Mouse (Mus musculus): Measurements from ENCODE around the gene Hbq1a. TPM values are rescaled to one million over a fixed set of nuclear protein-coding genes. Genes with fewer than 3 reads are reported as not detected.
A peak's percentile ranks its signal among the peaks of the same experiment; 100 is the strongest.
"Not testable (repeated sequence)": the region's sequence is repeated elsewhere in the genome, so short reads cannot be mapped to it uniquely, and the experiment has no call there.

Gene Hbq1a
- polyA plus RNA-seq, 2 experiments from 2014 or later: not detected

DNA sequence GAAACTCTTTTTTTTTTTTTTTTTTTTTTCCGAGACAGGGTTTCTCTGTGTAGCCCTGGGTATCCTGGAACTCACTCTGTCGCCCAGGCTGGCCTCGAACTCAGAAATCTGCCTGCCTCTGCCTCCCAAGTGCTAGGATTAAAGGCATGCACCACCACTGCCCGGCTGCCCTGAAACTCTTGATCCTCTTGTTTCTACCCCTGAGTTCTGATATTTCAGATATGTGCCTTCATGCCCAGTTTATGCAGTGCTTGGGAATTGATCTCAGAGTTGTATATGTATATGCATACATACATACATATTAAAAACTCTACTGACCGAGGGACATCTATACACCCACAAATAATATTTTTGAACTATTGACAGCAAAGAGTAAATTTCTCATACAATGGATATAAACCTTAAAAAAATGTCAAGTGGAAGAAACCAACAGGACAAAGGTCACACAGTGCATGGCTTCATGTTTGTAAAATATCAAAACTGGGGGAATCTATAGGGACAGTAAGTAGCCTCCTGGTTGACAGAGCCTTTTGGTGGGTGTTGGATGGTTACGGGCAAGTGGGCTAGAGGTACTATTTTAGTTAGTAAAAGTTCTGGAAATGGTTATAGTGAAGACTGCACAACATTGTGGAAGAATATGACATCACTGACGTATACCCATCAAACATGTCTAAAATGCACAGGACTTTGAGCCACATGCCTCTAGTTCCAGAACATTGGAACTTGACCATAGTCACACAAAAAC lies 14.7 kb upstream of the Hbq1a start:
- ATAC-seq: no peak

DNA sequence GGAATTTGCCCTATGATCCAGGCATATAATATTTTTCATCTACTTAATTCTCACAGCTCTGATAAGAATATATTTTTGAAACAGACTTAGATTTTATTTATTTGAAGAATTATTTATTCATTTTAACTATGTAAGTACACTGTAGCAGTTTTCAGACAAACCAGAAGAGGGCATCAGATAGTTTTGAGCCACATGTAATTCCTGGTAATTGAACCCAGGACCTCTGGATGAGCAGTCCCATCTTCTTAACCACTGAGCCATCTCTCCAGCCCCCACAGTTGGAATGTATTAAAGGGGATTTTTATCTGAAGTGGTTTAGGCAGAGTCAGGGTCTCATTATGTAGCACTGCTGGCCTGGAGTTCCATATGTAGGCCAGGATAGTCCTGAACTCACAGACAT lies 14.0 kb upstream of the Hbq1a start:
- ATAC-seq: not testable (repeated sequence)

DNA sequence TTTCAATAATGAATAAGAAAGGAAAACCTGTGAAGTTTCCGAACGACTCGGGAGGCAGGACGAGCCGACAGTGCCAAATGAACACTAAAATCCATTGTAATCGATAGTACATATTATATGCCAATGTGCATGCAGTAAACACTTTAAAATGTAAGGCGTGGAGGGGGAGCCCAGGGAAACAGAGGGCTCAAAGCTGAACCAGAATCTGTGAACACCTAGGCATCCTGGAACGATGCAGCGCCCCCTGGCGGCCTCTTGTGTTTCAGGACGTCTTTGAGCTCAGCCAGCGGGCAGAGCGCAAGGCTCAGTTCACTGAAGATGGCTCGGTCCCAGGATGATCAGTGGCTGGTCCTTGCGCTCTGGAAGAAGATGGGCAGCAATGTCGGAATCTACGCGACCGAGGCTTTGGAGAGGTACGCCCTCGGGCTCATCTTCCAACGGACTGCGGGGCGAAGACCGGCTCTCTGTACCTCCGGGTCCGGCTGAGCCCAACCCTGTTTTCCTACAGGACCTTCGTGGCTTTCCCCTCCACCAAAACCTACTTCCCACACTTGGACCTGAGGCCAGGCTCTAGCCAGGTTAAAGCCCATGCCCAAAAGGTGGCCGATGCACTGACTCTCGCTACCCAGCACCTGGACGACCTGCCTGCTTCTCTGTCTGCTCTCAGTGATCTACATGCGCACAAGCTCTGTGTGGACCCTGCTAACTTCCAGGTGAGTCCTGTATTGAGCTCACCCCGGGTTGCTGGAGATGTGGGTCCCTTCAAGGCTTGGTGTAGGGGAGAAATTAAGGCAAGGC lies 13.0 kb upstream of the Hbq1a start, which contains the start of gene Hbq1b:
Gene Hbq1b, plus strand, starts transcription at position 271 of the 798 bp plus-strand sequence.
- peak; percentile 70 for ATAC-seq

DNA sequence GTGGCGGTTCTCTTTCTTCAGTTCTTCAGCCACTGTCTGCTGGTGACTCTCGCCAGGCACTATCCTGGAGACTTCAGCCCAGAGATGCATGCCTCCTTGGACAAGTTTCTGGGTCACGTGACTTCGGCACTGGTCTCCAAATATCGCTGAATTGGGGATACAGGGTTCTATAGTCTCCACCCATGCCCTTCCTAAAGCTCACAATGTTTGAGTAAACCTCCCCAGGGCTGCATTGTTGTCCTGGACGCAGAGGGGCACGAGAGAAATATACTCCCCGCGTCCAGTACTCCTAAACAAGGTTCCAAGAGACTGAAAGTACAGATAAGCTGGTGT lies 12.4 kb upstream of the Hbq1a start:
- ATAC-seq: no peak

DNA sequence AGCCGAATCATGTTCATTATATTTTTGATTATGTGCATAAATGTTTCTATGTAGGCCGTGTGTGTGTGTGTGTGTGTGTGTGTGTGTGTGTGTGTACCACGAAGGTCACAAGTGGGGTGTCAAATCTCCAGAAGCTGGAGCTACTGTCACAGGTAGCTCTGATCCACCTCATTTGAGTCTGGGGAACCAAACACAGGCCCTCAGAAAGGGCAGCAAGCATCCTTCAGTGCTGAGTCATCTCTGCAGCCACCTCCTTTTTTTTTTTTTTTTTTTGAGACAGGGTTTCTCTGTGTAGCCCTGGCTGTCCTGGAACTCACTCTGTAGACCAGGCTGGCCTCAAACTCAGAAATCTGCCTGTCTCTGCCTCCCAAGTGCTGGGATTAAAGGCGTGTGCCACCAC lies 7.0 kb upstream of the Hbq1a start:
- not testable (repeated sequence) for ATAC-seq

DNA sequence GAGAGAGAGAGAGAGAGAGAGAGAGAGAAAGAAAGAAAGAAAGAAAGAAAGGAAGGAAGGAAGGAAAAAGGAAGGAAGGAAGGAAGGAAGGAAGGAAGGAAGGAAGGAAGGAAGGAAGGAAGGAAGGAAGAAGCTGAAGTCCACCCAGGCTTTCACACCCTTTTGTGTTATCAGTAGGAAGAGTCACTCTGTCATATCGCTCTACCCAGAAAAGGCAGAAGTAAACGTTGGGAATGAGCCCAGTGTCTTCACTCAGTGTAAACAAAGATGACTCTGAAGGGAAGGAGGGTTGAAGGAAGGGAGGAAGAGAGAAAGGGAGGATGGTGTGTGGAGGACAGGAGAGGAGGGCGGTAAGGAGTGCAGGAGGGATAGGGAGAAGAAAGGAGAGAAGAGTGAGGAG lies 6.4 kb upstream of the Hbq1a start:
- not testable (repeated sequence) for ATAC-seq

DNA sequence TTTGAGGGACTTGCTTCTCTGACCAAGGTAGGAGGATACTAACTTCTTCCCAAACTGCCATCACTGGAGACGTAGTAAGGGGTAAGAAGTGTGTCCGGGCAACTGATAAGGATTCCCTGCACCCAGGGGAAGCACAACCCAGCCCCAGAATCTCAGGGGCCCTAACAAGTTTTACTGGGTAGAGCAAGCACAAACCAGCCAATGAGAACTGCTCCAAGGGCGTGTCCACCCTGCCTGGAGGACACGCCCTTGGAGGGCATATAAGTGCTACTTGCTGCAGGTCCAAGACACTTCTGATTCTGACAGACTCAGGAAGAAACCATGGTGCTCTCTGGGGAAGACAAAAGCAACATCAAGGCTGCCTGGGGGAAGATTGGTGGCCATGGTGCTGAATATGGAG lies 3.7 kb upstream of the Hbq1a start, which contains the start of gene Hba-a2:
Gene Hba-a2, plus strand, starts transcription at position 287 of the 400 bp plus-strand sequence.
- ATAC-seq: not testable (repeated sequence)

DNA sequence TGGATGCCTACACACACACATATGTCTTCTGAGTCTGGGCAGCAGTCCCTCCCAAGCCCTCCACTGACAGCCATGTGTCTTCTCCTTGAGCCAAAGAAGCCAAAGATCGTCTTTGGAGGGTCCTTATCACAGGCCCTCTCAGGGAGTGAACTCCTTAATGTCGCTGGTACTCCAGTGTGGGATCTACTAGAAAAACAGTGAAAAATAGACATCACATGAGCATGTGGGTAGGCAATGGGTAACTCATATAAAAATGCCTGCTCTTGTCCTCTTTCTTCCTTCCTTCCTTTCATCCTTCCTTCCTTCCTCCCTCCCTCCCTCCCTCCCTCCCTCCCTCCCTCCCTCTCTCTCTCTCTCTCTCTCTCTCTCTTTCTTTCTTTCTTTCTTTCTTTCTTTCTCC lies 2.5 kb upstream of the Hbq1a start:
- not testable (repeated sequence) for ATAC-seq

DNA sequence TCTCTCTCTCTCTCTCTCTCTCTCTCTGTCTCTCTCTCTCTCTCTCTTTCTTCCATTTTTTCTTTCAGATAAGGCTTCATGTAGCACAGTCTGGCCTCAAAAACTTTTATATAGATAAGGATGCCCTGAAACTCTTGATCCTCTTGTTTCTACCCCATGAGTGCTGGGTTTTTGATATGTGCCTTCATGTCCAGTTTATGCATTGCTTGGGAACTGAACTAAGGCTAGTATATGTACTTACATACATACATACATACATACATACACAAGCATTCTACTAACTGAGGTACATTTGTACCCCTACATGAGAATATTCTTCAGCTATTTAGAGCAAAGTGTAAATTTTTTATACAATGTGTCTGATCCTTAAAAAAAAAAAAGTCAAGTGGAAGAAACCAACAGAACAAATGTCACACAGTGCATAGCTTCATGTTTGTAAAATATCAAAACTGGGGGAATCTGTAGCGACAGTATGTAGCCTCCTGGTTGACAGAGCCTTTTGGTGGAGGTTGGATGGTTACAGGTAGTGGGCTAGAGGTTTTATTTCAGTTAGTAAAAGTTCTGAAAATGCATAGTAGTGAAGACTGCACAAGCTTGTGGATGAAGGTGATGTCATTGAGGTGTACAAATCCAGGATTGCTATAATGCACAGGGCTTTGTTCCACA lies 1.9 kb upstream of the Hbq1a start:
- ATAC-seq: no peak

DNA sequence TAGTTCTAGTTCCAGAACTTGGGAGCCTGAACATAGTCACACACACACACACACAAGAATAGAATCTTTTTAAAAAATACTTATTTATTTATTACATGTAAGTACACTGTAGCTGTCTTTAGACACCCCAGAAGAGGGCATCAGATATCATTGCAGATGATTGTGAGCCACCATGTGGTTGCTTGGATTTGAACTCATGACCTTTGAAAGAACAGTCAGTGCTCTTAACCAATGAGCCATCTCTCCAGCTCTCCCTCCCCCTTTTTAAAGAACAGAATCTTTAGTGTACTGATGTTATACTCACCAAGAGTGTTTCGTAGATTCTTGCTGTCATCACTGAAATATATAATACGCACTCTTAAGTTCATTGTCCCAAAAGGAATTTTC lies 1.3 kb upstream of the Hbq1a start:
- ATAC-seq: no peak

DNA sequence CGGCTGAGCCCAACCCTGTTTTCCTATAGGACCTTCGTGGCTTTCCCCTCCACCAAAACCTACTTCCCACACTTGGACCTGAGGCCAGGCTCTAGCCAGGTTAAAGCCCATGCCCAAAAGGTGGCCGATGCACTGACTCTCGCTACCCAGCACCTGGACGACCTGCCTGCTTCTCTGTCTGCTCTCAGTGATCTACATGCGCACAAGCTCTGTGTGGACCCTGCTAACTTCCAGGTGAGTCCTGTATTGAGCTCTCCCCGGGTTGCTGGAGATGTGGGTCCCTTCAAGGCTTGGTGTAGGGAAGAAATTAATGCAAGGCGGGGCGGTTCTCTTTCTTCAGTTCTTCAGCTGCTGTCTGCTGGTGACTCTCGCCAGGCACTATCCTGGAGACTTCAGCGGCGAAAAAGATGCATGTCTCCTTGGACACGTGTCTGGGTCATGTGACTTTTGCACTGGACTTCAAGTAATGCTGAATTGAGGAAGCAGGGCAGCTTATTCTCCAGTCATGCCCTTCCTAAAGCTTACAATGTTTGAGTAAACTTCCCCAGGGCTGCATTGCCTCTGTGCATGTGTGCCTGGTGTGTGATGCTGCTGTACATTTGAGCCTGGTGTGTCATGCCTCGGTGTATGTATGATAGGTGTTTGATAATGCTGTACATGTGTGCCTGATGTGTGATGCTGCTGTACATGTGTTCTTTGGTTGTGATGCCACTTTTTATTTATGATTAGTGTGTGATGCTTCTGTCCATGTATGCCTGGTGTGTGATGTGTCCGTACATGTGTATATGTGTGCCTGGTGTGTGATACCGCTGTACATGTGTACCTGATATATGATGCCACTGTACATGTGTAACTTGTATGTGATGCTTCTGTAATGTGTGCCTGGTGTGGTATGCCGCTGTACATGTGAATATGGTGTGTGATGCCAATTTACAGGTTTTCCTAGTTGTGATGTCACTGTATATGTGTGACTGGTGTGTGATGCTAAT lies 704 bp downstream of the Hbq1a start:
- no peak for ATAC-seq

DNA sequence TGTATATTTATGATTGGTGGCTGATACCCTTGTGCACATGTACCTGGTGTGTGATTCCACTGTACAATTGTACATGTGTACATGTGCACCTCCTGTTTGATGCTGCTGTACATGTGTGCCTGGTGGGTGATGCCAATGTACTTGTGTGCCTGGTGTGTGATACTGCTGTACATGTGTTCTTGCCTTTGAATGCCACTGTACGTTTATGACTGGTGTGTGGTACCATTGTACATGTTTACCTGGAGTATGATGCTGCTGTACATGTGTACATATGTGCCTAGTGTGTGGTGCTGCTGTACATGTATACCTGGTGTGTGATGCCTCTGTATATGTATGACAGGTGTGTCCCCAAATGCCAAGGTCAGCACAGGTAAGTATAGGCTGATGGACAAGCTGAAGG lies 1.6 kb downstream of the Hbq1a start:
- ATAC-seq: no peak

DNA sequence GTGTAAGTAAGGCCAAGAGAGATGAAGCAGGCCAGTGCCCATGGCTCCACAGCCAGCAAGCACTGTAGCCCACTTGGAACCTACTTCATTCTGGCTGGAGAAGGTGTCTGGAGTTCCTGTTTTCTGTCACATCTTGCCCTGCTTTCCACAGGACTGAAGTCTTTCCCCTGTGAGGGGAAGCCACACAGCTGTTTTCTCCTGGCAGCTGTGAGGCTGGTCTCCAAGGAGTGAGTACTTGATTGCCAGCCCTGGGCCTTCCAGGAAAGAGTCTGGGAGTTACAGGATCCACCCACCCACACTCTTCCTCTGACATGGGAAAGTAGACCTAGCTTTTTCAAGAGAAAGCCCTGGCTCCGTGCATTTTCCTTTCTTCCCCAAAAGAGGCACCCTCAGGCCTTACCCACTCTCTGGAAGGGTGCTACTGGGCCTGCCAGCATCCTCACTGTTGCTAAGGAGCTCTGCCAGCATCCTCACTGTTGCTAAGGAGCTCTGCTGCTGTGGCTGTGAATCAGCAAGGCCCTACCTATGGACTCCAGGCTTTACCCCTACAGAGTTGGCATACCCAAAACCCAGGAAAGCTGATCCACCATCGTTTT lies 3.1 kb downstream of the Hbq1a start:
- ATAC-seq: no peak

DNA sequence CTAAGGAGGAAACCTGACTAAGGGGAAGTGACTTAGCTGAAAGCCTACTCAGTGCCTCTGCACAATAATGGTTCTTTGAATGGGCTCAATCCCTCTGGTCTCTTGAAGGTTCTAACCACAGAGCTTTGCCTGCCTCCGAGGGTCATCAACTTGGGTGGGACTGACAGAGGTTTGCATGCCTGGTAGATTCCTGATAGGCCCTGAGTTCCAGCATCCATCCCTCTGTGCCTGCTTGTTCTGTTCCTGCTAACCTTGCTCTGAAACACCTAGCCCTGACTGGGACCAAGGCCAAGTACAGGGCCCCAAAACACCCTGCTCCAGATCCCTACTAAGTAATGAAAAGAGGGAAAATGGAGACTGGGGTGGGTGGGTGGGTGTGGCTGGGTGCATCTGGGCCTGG lies 3.6 kb downstream of the Hbq1a start:
- ATAC-seq: no peak

DNA sequence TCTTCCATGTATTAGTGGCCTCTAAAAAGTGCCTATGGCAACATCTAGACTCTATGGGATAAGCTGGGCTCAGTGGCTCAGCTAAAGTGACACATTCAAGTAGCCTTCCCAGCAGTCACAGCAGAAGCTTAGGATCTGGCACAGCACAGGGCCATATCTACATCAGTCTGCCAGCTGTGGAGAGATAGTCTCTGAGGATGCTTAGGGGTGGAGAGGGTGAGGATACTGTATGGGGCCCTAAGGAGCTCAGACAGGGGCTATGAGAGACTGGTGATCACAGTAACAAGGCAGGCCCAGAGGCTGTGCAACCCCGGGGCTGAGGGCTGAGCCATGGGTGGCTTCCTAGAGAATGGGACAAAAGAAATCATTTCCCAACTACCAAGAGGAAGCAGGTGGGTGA lies 7.1 kb downstream of the Hbq1a start:
- no peak for ATAC-seq

DNA sequence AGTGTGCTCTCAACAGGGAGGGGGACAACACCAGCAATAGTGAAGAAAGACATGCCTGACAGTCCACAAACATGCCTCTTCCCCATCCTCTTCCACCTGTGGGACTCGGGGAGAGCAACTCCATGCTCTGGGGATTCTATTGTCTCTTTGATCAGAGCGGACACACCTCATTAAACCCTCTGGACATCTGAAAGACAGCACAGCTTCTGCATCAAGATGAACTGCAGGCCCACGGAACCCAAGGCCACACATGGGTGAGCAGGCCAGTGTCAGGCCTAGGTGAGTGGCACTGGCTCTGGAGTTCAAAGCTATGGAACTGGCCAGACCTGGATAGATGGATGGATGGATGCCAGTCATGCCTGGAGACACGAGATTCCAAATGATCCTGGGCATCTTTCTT lies 9.6 kb downstream of the Hbq1a start:
- ATAC-seq: no peak

DNA sequence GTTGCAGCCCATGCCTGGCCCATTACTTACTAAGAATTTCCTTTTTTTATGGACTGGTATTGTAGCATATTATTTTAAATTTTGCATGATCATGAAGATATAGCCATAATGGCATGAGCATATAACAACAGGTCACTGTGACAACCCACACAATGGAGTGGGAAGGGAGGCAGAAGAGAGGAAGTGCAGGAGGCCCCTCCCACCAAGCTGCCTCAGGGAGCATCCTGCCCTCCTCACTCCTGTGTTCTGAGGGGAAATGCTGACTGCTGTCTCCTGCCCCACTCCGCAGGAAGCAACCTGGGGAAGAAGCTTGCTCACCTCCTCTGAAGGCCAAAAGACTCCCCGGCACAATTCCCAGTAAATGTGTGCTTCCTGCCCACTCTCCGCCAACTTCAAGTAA lies 10.1 kb downstream of the Hbq1a start:
- no peak for ATAC-seq

DNA sequence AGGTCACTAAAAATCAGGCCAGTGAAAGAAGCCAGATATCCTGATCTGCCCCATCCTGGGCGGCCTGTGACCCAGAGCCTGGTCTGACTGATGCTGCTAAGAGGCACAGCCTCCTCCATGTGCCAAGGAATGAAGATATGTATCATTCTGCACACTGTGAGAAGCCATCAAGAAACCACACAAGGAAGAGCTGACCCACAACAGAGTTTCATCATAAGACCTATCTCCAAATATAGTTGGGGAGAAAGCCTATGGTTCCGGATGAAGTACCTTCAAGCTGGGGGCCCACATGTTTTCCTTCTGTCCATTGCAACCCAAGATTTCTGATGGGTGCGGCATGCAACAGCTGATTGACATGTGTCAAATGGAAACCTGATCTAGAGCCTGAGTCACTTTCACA lies 16.1 kb downstream of the Hbq1a start:
- ATAC-seq: no peak

DNA sequence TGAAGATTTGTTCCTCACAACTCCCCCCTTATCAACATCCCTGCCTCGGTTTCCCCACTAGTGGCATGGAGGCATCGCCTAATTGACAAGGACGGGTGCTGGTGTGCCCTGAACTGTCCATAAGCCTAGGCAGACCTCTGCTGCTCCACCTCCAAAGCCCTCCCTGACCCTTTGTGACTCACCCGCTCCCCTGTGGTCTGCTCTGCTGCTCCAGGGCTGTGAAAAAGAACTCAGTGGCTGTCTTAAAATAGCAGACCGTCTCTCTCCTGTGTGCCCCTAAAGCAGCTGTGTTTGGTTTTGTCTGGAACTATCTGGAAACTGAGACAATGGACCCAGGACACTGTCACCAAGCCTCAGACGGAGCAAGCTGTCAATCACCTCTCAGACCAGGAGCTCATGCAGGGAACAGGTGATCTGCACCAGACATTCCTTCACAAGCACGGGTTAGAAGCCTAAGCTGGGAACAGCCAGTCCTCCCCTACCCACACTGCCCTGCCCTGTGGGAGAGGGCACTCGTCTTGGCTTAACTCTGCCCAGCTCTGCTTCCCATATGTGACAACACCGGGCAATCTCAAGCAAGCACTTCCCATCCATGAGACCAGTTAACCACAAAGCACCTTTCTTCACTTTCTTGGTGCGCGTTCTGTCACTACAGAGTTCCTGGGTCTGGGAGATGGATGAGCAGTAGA lies 20.8 kb downstream of the Hbq1a start:
- no peak for ATAC-seq

DNA sequence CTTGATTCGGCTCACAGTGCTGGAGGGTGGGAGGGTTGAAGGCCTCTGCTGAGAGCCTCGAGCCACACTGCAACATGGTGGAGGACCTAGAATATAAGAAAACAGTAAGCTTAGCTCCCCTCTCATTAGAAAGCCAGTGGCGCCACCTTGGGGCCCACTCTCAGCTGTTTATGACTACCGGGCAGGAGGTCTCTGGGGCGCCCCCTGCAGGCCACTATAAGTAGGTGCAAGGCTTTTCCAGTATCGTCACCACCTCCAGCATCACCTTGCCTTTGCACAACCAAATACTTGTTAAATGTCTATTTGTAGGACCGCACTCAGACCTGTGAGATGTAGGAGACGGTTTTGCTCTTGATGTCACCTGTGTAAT lies 21.3 kb downstream of the Hbq1a start:
- ATAC-seq: no peak

DNA sequence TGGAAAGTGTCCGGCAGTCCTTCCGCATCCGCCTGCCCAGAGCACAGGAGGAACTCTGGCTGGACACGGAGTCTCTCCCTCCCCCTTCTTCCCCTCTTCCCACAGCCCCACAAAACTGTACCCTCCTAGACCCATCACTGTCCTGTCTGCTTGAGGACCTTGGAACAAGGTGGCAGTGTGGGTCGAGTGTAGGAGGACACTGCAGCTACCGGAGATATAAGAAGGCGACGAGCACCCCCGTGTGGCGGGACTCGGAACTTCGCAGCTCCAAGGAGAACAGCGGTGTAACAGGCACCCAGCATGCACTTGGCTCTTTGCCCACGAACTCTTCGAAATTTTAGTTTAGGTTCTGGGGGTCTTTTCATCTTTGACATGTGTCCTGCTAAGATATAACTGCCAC lies 24.7 kb downstream of the Hbq1a start:
- peak; percentile 85 for ATAC-seq

Data from CD4-positive, CD25-positive, alpha-beta regulatory T cell, adult 4 months (primary cell).